Mouse (Mus musculus): ENCODE results near the gene Cd24a.

GRCm38 (mm10) chr10:43559313-43559712 lies 18.8 kb upstream of the Cd24a start:
- TF ChIP-seq CTCF (IDR thresholded peaks at IDR 0.05; ENCODE audit: low read depth) (no peak), EP300 (IDR thresholded peaks at IDR 0.05; ENCODE audit: low read depth) (no peak)
